Mouse (Mus musculus) heart, embryonic 11.5 days (tissue): ENCODE data around the gene Zfp383. TPM values are rescaled to one million over a fixed set of nuclear protein-coding genes. Genes with fewer than 3 reads are reported as not detected.
A peak's percentile ranks its signal among the peaks of the same experiment; 100 is the strongest.

Experiments
- microRNA-seq: library from miRNA; unstranded; fragments of <30 nt; microRNA quantifications from one replicate; pipeline ENCODE4, GENCODE M21; 2016; ENCODE audit warnings: borderline number of aligned reads
- polyA plus RNA-seq: library from polyadenylated mRNA; unstranded; fragments of >200 nt; fragmentation: Nextera tagmentation; extraction: Ambion mirVana; gene quantifications from 2 replicates; pipeline ENCODE4 v1.2.1, GENCODE M21; 2014

The Zfp383 gene
- polyA plus RNA-seq, 1 experiment from 2014 or later, result 4.1 TPM

Small RNAs within 50 kb of the gene (microRNA-seq; reads per million reads assigned to microRNA genes)
- gene Mir7668, result 0.81 reads per million, percentile 9 among the genes with 10 or more reads in this experiment

Other genes with a start within 250 kb of the Zfp383 start
- gene Catsperg2, start 181.2 kb upstream of the Zfp383 start, polyA plus RNA-seq, result not detected in 2 replicates
- gene Zfp84, start 139.7 kb upstream of the Zfp383 start, polyA plus RNA-seq, result 8.7 and 8.8 TPM in 2 replicates
- 5.3 and 5.6 TPM in 2 replicates for gene Zfp30, start 124.2 kb upstream of the Zfp383 start, polyA plus RNA-seq
- 8.9 and 13.3 TPM in 2 replicates for gene Zfp790, start 92.1 kb upstream of the Zfp383 start, polyA plus RNA-seq
- gene Zfp940, start 54.6 kb upstream of the Zfp383 start, polyA plus RNA-seq, result 2.8 and 4.7 TPM in 2 replicates
- 3.8 and 4.1 TPM in 2 replicates for gene Zfp420, start 48.2 kb upstream of the Zfp383 start, polyA plus RNA-seq
- 9.3 and 9.4 TPM in 2 replicates for gene Zfp27, start 1.7 kb upstream of the Zfp383 start, polyA plus RNA-seq
- gene Zfp74, start 45.9 kb downstream of the Zfp383 start, polyA plus RNA-seq, result 7.0 and 10.0 TPM in 2 replicates
- 28.8 and 30.4 TPM in 2 replicates for gene Zfp568, start 75.7 kb downstream of the Zfp383 start, polyA plus RNA-seq
- gene Zfp14, start 143.2 kb downstream of the Zfp383 start, polyA plus RNA-seq, result 3.1 and 3.8 TPM in 2 replicates
- gene Zfp82, start 164.7 kb downstream of the Zfp383 start, polyA plus RNA-seq, result 4.1 TPM in 2 replicates
- 0.26 and 0.96 TPM in 2 replicates for gene Gm26920, start 182.2 kb downstream of the Zfp383 start, polyA plus RNA-seq
- 7.4 and 8.1 TPM in 2 replicates for gene Zfp566, start 182.3 kb downstream of the Zfp383 start, polyA plus RNA-seq
- gene Zfp260, start 186.6 kb downstream of the Zfp383 start, polyA plus RNA-seq, result 87.2 and 96.0 TPM in 2 replicates
- 5.3 and 5.8 TPM in 2 replicates for gene Zfp382, start 213.7 kb downstream of the Zfp383 start, polyA plus RNA-seq